Mouse (Mus musculus) stomach, postnatal 0 days (tissue): Measurements from ENCODE around the gene Tmem126a.

Experiments
- CTCF ChIP-seq: IDR thresholded peaks from 2 replicates; pipeline ENCODE4 v1.5.1; 2016; ENCODE audit warnings: antibody characterized with exemption, low read depth, mild to moderate bottlenecking, moderate library complexity
- EP300 ChIP-seq: optimal IDR thresholded peaks from 2 replicates; pipeline ENCODE3; 2016; ENCODE audit warnings: antibody characterized with exemption

- TF ChIP-seq EP300: no peak
- peak; percentile 94 for TF ChIP-seq CTCF
Observed at GRCm38 (mm10) chr7:90409934-90410333, 47.1 kb downstream of the Tmem126a start.
